Comparison of ENCODE assay signal across 19 mouse cellular contexts in genomic region chr3:78412669-78413419, GRCm38 (mm10).
"Had no signal": no experiment of that assay in that cellular context is flagged by ENCODE, and none has a peak within 500 bp of the region (broad histone marks: within the 10 kb centered on the region; RNA-seq: fewer than 3 reads in every experiment).

No protein-coding gene starts in this region.

- H3K4me3 ChIP-seq: kidney, embryonic 15.5 days; limb, embryonic 12.5 days; limb, embryonic 15.5 days had no signal

- H3K36me3 ChIP-seq: kidney, embryonic 15.5 days; limb, embryonic 12.5 days; limb, embryonic 15.5 days had no signal

- H3K9ac ChIP-seq: kidney, embryonic 15.5 days; limb, embryonic 12.5 days; limb, embryonic 15.5 days; liver, embryonic 14.5 days; liver, postnatal 0 days had no signal

- H3K9me3 ChIP-seq: kidney, embryonic 15.5 days; limb, embryonic 12.5 days; limb, embryonic 15.5 days had no signal

- H3K27ac ChIP-seq: kidney, embryonic 15.5 days; limb, embryonic 12.5 days; limb, embryonic 15.5 days; liver, embryonic 14.5 days; stomach, postnatal 0 days had no signal

- H3K27me3 ChIP-seq: kidney, embryonic 15.5 days; limb, embryonic 12.5 days; limb, embryonic 15.5 days had no signal

- H3K4me1 ChIP-seq: kidney, embryonic 15.5 days; limb, embryonic 12.5 days; limb, embryonic 15.5 days had no signal

- ATAC-seq: intestine, postnatal 0 days; liver, postnatal 0 days had no signal

- H3K4me2 ChIP-seq: kidney, embryonic 15.5 days; limb, embryonic 12.5 days; limb, embryonic 15.5 days; liver, embryonic 11.5 days; midbrain, embryonic 11.5 days had no signal

- DNase-seq: kidney, adult 8-10 months; kidney, postnatal 14 days; left cerebral cortex, postnatal 4 days; liver, postnatal 0 days; midbrain, embryonic 14.5 days; right cerebral cortex, adult 18-20 months; right cerebral cortex, postnatal 14 days; right cerebral cortex, postnatal 4 days; thymus, adult 2 months; thymus, postnatal 14 days; thymus, postnatal 4 days had no signal
